Mouse (Mus musculus) granulocyte monocyte progenitor cell, adult 5-6 weeks (primary cell): ENCODE measurements at regions not wholly inside any gene's neighbourhood (a gene's known extent, or its start where the extent isn't known, plus 50 kb on each side); places are given as distances from the start of the nearest gene placed in this dataset.
A peak's percentile ranks its signal among the peaks of the same experiment; 100 is the strongest.

Experiments used
- ATAC-seq: replicated peaks from 2 replicates; pipeline ENCODE4 v1.8.0; 2016; ENCODE audit warnings: mild to moderate bottlenecking, moderate TSS enrichment, inconsistent platforms; ENCODE audit not compliant: poor library complexity, severe bottlenecking

DNA sequence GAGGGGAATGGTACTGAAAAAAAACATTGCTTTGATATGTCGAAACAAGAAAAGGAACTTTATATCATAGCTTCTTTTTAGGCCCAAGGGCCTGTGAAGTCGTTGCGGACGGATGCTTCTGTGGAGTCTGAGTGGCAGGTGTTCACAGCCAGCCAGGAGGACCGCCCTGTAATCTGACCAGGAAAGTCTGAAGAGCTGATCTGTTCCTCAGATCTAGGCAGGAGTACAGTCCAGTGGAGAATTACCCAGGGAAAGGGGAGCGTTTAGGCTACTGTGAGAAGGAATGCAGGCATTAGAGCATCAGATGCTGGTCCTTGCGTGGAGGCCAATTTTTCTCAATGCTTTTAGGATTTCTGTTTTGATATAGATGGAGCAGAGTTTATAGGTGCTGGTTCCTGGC, 306.1 kb upstream of the Ddhd1 start:
- ATAC-seq: no peak

DNA sequence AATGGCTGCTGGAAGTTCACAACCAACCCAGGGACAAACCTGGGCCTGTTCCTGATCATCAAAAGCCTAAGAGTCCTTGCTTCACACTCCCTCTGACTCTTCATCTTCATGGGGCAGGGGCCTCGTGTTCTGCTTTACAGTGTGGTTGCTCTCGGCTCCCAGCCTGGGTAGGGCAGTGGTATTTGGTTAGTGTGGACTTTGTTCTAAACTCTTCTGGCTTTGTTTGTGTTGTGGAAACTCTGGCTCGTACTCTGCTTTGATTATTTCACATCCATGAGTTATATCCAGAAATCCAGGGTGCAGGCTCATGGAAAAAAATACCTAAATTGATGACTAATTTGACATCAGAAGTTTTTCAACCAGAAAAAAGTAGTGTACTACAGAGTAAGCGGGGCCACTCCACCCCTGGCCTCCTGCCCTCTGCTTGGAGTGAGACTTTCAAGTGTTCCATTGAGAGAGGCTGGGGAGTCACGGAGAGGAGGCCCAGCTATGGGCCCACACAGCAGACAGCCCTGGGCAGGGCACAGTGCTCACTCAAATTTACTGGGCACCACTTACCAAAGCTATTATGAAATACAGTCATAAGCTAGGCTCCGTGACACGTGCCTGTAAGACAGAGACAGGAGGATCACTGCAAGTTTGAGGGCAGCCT, 325.4 kb upstream of the Ddhd1 start:
- no peak for ATAC-seq

DNA sequence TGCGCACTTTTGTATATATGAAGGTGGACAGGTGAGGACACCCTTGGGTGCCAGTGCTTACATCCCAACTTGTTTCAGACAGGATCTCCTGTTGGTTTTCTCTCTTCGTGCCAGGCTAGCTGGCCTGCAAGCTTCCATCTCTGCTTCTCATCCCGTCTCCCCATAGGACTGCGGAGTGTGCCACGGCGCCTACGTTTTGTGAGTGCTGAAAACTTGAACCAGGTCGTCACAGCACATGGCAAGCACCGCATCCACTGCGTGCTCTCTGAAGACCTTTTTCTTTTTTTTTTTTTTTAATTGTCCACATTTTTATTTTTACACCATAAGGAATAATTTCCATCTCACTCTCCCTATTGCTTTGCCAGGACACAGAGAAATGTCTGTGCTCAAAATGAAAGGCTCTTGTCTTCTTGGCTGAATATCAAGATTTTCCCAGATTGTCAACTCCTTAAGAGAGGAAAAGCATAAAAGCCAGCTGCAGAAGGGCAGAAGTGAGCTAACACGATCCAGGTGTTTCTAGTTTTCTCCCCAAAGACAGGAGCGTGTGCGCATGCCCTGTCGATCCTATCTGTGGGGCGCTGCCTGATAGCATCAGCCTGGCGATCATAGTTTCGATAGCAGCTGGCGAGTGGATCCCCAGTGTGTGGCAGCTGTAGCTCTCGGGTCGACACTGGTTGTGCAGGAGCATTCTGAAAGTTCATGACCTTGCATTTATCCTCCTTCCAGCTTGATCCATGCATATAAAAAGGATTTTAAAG, 326.4 kb upstream of the Ddhd1 start:
- no peak for ATAC-seq

DNA sequence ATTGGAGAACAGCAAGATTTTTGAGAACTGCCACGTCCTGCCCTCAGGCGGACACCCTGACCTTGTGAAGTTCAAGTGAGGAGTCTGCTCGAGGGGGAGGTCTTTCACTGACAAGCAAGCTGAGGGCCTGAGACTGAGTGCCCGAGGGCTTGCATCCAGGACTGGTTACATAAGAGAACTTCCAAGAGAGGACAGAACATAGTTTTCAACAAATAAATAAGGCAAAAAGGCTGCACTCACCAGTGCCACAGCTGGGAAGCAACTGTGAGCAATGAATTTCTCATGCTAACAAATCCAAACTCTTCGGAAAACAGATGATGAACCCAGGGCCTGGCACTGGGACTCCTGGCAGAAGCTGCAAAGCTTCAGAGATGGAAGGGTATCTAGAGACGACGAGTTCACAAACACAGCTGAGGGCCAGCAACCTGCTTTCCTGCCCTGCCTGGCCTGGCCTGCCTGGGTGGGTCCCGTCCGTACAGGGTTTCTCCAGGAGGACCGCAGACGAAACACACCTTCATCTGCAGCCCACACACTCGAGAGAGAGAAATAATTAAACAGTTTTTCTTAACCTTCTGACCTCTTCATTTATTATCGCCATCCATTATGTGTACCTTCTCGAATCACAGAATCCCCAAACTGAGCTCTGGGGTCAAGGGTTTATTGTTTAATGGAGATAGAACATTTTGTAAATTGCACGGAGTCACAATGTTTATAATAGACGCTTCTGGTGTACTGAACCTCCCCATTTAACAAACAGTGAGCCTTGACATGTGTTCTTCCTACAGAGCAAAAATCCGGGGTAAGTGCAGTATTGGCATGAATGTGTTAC, 334.3 kb upstream of the Ddhd1 start:
- no peak for ATAC-seq

DNA sequence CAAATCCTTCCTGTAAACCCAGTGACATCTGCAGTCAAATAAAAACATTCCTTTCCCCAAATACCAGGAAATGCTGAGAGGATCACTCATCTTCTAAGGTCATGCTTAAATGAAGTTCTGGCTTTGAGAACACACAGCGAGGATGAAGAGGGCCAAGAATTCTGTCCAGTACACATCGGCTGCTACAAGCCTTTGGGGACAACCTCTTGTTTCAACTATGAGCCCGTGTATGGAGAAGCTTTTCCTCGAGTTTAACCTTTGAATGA, 334.9 kb upstream of the Ddhd1 start:
- no peak for ATAC-seq

DNA sequence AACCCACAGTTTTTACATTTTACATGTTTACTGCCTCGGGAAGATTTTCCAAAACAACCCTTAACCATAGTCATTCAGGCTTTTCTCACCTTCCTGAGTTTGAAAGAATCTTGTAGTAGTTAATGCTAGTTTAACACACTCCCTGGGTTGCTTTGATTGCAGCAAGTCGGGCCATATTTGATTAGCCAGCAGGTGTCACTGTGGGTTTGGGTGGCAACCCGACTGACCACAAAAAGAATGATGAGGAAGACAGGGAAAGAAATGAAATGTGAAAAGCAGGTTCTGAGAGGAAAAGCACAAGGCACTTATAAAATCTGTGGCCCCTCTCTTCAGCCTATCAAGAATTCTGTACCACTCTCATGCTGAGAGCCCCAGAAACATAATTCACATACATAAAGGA, 335.7 kb upstream of the Ddhd1 start:
- ATAC-seq: 0 out of 2 replicates have a peak, but pooled peaks have one; percentile 35

DNA sequence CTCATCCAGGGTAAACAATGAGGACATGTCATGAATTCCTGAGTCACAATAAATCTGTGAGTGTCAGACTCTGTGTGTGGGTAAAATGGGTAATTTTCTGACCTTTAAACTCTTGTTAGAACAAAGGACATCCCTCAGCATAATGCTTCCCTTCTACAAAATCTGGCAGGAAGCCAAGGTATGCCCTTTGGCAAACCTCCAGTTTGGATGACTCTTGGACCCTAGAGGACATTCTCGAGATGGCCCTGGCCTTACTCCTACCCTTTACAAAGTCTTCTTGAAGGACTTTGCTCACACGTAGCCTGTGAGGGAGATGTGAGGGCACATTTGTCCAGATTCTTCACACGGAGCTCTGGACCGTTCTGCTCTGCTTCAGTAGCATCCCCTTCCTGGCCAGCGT, 338.8 kb upstream of the Ddhd1 start:
- ATAC-seq: no peak

DNA sequence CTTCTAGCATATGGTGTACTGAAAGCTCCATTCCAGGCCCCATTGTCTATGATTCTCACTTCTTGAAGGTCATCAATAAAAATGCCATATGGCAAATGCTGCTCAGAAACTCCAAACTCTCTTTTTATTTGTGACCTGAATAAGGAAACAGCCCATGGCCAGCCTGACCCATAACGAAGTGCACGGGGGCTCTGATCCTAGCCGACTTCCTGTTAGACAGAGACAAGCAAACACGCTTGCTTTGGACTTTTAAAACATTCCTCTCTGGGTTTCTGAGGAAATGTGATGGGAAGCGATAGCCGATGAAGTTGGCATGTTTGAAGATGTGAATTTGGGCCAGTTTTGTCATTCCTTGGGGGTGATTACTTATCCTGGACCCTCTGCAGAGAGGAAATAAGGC, 346.1 kb upstream of the Ddhd1 start:
- no peak for ATAC-seq

DNA sequence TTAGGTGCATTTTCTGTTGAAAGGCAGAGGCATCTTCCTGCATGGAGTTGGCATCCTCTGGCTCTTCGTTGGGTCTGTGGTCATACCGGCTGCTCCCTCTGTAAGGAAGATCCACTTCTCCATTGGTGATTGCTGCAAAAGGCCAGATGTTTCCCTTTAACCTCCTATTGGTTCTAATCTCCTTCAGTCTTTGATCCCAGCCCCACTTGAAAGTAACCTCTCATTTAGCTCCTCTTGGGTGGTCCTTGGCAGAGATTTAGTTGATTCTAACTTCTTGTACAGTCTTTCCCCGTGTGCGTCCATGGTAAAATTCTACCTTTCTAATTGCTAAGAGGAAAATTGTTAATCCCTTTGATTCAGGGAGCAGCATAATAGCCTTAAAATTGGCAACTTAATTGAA, 347.4 kb upstream of the Ddhd1 start:
- no peak for ATAC-seq

DNA sequence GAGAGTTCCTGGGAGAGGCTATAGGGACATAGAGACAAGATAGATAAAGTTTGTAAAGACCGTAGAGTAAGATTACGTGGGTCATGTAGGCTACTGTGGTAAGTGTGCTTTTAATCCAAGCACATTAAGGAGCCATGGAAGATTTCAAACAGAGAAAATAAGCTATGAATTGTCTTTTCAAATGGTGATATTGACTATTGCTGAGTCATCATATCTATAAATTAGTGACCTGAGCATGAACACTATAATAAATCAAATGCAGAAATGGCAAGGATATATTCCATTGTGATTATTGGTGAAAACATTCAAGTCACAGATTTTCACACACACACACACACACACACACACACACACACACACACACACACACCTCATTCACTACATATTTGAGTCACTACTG, 355.3 kb upstream of the Ddhd1 start:
- ATAC-seq: no peak

DNA sequence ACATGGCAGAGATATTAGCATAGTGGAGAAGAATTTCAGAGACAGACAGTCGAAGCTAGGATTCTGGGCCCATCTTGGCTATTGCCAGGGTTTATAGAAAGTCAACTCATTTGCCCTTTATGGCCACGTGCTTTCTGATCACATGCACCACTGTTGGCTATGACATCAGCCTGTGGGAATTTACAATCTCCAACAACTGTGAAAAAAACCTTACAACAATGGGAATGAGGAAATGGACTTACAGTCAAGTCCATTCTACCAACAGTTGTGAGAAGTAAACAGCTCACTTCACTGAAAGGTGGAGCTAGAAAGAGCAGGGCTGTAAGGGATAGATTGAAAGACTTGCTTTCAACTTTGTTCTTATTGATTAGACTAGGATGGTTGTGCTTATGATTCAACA, 356.1 kb upstream of the Ddhd1 start:
- ATAC-seq: no peak

DNA sequence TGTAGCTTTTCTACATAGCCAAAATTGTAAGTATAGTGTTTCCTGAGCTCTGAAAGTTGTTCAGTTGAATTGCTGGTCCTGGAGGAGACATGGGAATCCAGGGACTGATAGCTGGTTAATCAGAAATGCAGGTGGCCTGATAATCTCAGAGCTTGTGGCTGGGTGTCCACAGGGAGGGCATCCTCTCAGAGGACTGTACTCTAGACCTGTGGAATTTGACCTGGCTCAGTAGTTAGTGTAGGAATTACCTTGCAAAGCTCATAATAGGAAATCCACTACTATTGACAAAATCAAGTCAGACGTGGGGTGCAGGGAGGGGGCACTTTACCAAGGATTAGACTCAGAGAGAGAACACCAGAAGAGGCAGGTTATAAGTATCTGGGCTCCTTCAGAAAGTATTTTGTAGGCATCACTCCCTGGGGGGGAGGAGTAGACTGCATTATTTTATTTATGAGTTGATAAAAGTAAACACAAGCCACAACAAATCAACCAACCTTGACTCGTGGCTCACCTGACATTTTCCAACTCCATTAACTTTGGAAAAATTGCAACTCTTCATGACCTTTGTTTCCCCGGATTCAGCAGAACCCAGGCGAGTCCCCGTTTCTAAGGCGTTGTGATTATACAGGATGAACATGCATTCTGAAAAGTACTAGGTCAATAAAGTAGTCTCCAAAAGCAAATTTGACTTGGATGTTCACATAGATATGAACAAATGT, 357.9 kb upstream of the Ddhd1 start:
- ATAC-seq: no peak

DNA sequence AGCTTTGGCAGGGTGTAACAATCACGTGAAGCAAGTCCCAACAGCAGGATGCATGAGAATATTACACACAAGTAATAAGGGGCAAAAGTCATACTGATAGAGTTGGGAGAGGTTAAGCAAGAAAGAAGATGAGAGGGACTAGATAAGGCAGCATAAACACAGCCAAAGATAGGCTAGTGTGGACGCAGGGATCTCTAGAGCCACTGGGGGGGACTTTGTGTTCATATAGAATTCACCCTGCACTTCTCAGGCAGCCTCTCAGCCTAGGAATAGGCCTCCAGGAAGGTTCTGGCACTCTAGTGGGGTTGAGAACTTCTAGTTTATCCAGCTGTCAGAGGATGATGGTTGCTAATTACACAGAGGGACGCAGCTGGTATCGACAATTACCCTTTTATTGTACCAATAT, 358.8 kb upstream of the Ddhd1 start:
- ATAC-seq: no peak

DNA sequence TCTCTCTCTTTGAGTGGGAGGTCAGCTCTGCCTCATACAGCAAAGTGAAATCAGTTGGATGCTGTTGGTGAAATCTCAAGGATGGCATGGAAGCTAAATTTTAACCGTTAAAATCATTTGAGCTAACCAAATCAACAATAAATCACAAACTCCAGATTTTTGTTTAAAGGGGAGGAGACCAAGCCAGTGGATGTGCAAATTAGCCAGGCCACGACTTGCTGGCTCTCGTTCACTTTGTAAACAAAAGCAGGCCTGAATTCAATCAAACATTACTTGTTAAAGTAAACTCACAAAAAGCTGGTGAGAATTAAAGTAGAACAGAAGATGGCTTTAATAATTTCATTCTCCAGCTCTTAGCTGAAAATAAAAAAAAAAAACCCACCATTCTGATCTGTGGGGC, 359.3 kb upstream of the Ddhd1 start:
- no peak for ATAC-seq

DNA sequence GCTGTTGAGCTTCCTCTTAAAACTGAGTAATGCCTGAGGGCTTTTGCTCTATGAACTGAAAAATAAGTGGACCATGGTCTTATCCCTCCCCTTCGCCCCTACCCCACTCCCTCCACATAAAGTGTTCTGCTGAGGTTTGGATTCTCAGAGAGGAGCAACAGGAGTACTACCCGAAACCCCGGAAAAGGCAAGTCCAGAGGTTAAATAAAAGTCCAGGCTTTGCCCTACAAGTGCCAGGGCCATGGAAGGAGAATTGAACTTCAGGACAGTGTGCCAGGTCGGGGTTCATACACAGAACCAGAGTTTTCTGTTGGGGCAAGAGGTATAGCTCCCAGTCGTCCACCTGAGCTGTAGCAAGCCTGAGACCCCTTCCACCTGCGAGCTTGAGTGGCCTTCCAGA, 360.0 kb upstream of the Ddhd1 start:
- ATAC-seq: no peak

DNA sequence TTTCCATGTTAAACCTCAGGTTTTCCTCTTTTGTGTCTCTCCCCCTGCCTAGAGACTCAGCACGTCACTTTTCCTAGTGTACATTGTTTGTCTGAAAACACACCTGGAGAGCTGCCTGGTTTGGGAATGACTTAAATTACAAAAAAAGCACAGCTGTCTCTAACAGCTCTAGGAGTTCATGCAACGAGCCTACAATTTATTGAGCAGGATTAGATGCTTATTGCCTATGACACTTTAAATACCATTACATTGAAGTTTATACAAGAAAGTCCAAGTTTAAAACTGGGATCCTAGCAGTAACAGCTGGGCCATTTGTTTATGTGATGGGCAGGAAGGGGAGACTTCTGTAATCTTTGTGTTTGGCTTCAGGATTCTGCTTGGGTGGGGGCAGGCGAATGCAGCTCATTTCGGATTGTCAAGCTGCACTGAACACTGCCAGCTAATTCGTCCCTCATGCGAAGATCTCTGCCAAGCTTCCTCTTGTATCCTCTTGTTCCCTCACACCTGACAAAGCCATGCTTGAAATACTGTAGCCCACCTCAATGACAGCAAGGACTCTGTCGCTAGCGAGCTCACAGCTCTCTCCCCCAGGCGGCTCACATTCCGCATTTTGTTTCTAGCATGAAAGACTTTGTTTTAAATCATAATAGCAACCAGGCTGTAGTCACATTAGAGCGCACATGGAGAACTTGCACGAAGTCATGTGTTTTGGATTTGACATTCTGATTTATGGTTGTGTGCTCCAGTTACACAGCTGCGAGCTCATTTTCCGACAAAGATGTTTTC, 359.8 kb upstream of the Gm15217 start:
- no peak for ATAC-seq

DNA sequence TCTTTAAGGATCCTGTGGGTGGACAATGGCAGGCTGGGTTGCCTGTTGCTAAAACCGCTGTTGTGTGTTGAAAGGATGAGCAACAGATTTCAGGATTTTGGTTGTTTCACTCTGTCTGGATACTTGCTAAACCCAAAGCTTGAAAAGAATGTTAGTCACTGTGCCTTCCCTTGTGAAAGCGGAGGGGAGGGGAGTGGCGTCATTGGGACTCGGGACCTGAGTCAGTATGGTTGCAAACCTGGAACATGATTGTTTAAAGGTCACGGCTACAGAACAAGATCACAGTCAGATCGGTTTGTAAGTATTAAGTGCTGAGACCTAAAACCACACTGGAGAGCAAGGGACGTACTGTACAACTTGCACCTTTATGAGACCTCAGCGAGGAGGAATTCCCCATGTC, 344.9 kb upstream of the Gm15217 start:
- no peak for ATAC-seq

DNA sequence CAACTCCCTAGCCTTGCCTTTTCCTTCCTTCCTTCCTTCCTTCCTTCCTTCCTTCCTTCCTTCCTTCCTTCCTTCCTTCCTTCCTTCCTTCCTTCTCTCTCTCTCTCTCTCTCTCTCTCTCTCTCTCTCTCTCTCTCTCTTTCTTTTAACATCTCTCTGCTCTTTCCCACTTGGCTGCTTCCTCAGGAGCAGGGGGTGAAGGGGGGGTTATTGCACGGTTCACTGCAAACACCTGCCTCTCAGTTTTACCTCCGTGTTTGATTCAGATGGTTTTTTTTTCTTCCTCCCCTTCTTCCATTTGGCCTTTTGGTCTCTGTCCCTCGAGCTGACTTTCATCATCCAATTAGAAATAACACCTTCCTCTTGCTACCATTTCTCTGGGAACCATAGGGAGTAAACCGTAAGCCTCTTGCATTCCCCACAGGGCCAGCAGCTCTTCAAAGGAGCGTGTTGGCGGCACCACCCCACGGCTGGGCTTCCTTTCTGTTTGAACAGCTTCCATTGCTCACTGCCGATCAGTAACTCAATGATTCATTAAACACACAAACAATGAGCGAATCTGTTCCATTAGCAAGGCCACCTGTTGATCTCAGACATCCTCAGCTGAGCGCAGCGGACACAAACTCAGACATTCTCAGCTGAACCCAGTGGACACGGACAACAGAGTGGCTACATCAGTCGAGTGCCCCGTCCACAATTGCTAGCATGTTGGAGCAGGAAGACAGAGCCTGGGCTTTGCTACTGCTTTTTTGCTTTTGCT, 318.4 kb upstream of the Gm15217 start:
- no peak for ATAC-seq

DNA sequence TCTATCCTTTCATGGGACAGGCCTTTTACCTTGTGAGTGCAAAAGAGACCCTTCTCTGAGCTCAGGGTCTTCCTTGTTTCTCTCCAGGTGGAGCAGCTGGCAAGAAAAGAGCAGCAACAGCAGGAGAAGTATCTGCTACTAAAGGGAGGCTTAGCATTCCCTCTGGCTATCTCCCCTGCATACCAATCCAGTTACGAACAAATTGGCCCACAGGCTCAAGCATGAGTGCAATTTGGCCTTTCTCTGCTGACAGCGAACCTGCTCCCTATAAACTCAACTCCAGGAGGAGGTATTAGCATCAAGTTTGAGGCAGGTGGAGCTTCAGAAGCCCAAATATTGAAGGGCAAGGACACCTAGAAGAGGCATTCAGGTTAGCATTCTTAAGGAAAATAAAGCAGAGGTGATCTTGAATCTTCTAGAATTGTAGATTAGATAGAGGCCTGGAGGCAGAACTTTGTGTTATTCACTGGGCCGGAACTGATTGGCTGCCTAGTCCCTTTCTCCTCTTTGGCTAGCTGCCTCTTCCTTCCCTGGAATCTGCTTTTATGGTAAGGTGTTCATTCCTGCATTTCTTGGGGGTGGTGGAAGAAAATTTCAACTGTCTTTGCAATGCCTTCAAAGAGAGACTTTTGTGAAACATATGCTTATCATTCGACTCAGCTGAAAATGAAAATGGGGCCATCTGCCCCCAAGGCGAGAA, 312.0 kb upstream of the Gm15217 start:
- no peak for ATAC-seq
